Mouse (Mus musculus) forelimb bud, embryonic 11.5 days (tissue): ENCODE results near the gene Rnf180.

ENCODE experiments used
- DNase-seq: peaks from one replicate; pipeline ENCODE4 v3.0.0-alpha.2; 2012; ENCODE audit warnings: low read depth, low spot score

The Rnf180 gene

DNA sequence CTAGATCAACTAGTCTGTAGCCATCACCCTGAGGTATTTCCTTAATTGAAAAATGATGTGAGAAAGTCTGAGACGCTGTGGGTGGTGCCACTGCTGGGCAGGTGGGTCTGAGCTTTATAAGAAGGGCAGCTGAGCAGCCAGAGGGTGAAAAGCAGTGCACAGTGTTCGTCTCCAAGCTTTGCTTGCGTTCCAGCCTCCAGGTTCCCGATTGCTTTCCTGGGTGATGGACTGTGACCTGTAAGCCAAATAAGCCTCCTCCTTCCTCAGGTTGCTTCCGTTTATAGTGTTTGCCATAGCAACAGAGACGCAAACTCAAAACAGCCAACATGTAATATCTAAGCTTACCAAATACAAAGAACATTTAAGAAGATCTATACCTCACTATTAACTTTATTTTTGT lies 162.2 kb downstream of the Rnf180 start:
- DNase-seq: no peak

GRCm38 (mm10) chr13:105130080-105130479 lies 164.5 kb downstream of the Rnf180 start:
- DNase-seq: no peak

DNA sequence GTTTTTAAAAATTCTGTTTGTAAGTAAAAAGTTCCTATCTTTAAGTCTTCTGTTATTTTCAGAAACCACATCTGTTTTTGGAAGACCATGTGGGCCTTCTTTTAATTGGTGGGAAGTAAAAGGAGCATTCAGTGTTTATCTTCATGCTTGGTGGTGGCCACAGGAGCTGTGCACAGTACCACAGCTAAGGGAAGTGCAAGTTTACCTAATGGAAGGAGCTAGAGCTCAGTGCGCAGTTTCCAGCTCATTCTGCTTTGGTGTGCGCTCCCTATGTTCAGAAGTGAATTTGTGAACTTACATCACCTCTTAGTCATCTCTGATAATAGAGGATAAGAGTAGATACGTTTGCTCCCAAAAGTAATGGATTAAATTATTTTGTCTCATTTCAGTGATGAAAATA lies 172.5 kb downstream of the Rnf180 start:
- DNase-seq: no peak

GRCm38 (mm10) chr13:105121617-105122016 lies 173.0 kb downstream of the Rnf180 start:
- no peak for DNase-seq

DNA sequence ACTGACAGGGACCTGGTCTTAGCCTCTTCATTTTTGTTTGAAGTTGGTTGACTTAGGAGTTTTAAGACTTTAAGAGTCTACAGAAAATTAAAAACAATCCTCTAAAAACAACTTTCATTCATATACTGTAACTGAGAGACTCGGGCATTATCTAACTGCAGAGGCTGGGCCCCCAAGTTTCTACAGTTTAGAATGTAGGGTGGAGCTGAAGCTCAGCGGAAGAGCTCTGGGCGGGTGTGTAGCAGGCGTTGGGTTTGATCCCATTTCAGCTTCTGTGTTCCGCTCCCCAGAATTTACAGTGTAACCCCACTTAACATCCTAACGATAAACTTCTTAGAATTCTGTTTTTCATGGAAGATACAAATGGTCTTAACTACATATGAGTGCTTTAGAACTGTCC lies 183.0 kb downstream of the Rnf180 start:
- DNase-seq: no peak

- DNase-seq: no peak
These were observed 190.2 kb downstream of the Rnf180 start for GRCm38 (mm10) chr13:105104385-105104784.

GRCm38 (mm10) chr13:105100705-105101104 lies 193.9 kb downstream of the Rnf180 start:
- DNase-seq: no peak

- no peak for DNase-seq
These were observed 198.3 kb downstream of the Rnf180 start for GRCm38 (mm10) chr13:105096316-105096715.

GRCm38 (mm10) chr13:105089276-105089675 lies 205.3 kb downstream of the Rnf180 start:
- DNase-seq: no peak

GRCm38 (mm10) chr13:105081862-105082261 lies 212.8 kb downstream of the Rnf180 start, which contains the start of gene 4933425L06Rik:
Gene 4933425L06Rik (plus strand): TSS chr13:105082122.
- DNase-seq: no peak
